Mouse (Mus musculus) heart, postnatal 0 days (tissue): ENCODE data around the gene Dmap1.
A peak's percentile ranks its signal among the peaks of the same experiment; 100 is the strongest.

Experiments used
- CTCF ChIP-seq: IDR thresholded peaks from 2 replicates; pipeline ENCODE4 v1.5.1; 2016; ENCODE audit warnings: antibody characterized with exemption, control low read depth, low read depth
- EP300 ChIP-seq: IDR thresholded peaks from 2 replicates; pipeline ENCODE4 v1.6.1; 2016; ENCODE audit warnings: antibody characterized with exemption, low read depth

DNA sequence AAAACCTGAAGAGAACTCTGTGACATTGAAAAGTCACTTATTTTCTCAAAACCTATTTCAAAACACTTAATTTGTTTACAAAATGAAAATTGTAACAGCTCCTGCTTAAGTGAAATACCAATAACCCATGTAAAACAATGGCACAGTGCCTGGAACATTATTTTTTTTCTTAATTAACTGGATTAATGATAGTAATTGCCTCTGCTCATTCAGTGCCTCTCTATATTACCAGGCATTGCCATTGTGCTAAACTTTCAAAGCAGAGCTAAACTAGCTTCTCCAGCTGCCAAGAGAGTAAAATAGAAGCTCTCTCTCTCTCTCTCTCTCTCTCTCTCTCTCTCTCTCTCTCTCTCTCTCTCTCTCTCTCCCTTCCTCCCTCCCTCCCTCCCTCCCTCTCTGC, 390 bp upstream of the Dmap1 start:
- TF ChIP-seq CTCF (no peak), EP300 (peak; percentile 18; the same call in 1 of the 2 replicates)
